Mouse (Mus musculus) cerebellum, adult 2 months (tissue): ENCODE results near the gene Cdh23.

Experiments used
- CTCF ChIP-seq: fragments of 200-500 bp; IDR thresholded peaks from 2 replicates; pipeline ENCODE4 v1.5.1; 2011; ENCODE audit warnings: low read depth, mild to moderate bottlenecking, control low read depth, low read length, moderate library complexity, borderline replicate concordance; ENCODE audit not compliant: insufficient read depth
- POLR2A ChIP-seq: fragments of 200-500 bp; IDR thresholded peaks from 2 replicates; pipeline ENCODE4 v1.6.1; 2011; ENCODE audit warnings: low read length, control low read depth, borderline replicate concordance; ENCODE audit not compliant: insufficient read depth

DNA sequence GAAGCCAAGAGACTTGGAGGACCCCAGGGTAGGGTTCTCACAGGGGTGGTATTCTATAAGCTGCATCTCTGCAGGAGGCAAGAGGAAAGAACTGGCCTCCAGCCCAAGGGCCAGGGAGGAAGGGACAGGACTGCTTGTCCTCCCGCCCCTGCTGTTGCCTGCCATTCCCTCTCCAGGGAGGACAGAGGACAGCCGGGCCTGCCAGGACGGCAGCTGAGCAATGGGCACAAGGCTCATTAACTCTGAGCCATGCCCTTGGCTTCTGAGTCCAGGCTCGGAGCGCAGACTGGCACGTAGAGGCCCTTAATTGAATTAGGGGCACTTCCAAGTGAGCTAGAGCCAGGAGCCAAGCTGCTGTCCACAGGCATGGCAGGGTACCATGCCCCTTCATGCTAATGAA is 101.1 kb downstream of the Cdh23 start:
- TF ChIP-seq CTCF (no peak), POLR2A (no peak)
